Mouse (Mus musculus) thymus, postnatal 36 days (tissue): ENCODE measurements around the gene Mterf1a.
A peak's percentile ranks its signal among the peaks of the same experiment; 100 is the strongest.
"Not testable (repeated sequence)": the region's sequence is repeated elsewhere in the genome, so short reads cannot be mapped to it uniquely, and the experiment has no call there.

Experiments used
- DNase-seq, 2 experiments: peaks; one replicate each; pipeline ENCODE4 v3.0.0; 2022; ENCODE audit warnings: mixed read lengths in 2 of 2

Mterf1a gene

GRCm38 (mm10) chr5:3893459-3894293, at the start of gene Mterf1a:
Mterf1a (minus strand) TSS chr5:3893933.
- DNase-seq: peak; percentile 35 to 39

GRCm38 (mm10) chr5:3943169-3943568, 49.4 kb upstream of the Mterf1a start:
- DNase-seq: not testable (repeated sequence)

GRCm38 (mm10) chr5:3941240-3941639, 47.5 kb upstream of the Mterf1a start:
- DNase-seq: no peak

GRCm38 (mm10) chr5:3939335-3939734, 45.6 kb upstream of the Mterf1a start:
- no peak for DNase-seq

GRCm38 (mm10) chr5:3938905-3939304, 45.2 kb upstream of the Mterf1a start:
- no peak for DNase-seq

GRCm38 (mm10) chr5:3935778-3936554, 42.2 kb upstream of the Mterf1a start:
- no peak for DNase-seq

GRCm38 (mm10) chr5:3935266-3935665, 41.5 kb upstream of the Mterf1a start:
- no peak for DNase-seq

- no peak for DNase-seq
Observed at GRCm38 (mm10) chr5:3933551-3933950, 39.8 kb upstream of the Mterf1a start.

- DNase-seq: no peak
Observed at GRCm38 (mm10) chr5:3931636-3932035, 37.9 kb upstream of the Mterf1a start.

GRCm38 (mm10) chr5:3930760-3931159, 37.0 kb upstream of the Mterf1a start:
- no peak for DNase-seq

- DNase-seq: peak; percentile 47 to 50
Observed at GRCm38 (mm10) chr5:3928690-3929046, 34.9 kb upstream of the Mterf1a start.

- peak; percentile 57 to 66 for DNase-seq
Observed at GRCm38 (mm10) chr5:3927801-3928689, 34.3 kb upstream of the Mterf1a start, which contains the start of gene Akap9. Akap9 (plus strand) TSS chr5:3928054.

GRCm38 (mm10) chr5:3926666-3927065, 32.9 kb upstream of the Mterf1a start:
- DNase-seq: no peak

GRCm38 (mm10) chr5:3922350-3922749, 28.6 kb upstream of the Mterf1a start:
- DNase-seq: no peak

GRCm38 (mm10) chr5:3905471-3905870, 11.7 kb upstream of the Mterf1a start:
- DNase-seq: no peak

- not testable (repeated sequence) for DNase-seq
Observed at GRCm38 (mm10) chr5:3894294-3894619, 524 bp upstream of the Mterf1a start.

GRCm38 (mm10) chr5:3889201-3889600, 4.5 kb downstream of the Mterf1a start:
- no peak for DNase-seq

GRCm38 (mm10) chr5:3886862-3887261, 6.9 kb downstream of the Mterf1a start:
- DNase-seq: not testable (repeated sequence)

GRCm38 (mm10) chr5:3873485-3873884, 20.2 kb downstream of the Mterf1a start:
- DNase-seq: no peak

GRCm38 (mm10) chr5:3872348-3872747, 21.4 kb downstream of the Mterf1a start:
- no peak for DNase-seq

- DNase-seq: no peak
Observed at GRCm38 (mm10) chr5:3870161-3870560, 23.6 kb downstream of the Mterf1a start.

- DNase-seq: no peak
Observed at GRCm38 (mm10) chr5:3845026-3845425, 48.7 kb downstream of the Mterf1a start, which contains the start of gene Lrrd1. Lrrd1 (plus strand) TSS chr5:3845173.
